Mouse (Mus musculus) forebrain, embryonic 11.5 days (tissue): ENCODE measurements around the gene Pex26. TPM values are rescaled to one million over a fixed set of nuclear protein-coding genes. Genes with fewer than 3 reads are reported as not detected.

Experiments used
- ATAC-seq: fragments of 200-750 bp; cut with Nextera tagmentation; replicated peaks from 2 replicates; pipeline ENCODE4 v1.8.0; 2017; ENCODE audit warnings: moderate TSS enrichment; ENCODE audit not compliant: low FRiP score
- DNase-seq: peaks from one replicate; pipeline ENCODE4 v3.0.0-alpha.2; 2017; ENCODE audit warnings: low spot score
- H3K27ac ChIP-seq: fragments of 300-500 bp; sonication (generic); 2 replicates; pipeline ENCODE4 v1.5.1; 2014; ENCODE audit warnings: low read depth, low read length
- H3K27me3 ChIP-seq: fragments of 300-500 bp; sonication (generic); 2 replicates; pipeline ENCODE4 v1.6.1; 2014; ENCODE audit warnings: mild to moderate bottlenecking, low read length, mixed read lengths; ENCODE audit not compliant: control insufficient read depth, insufficient read depth
- H3K36me3 ChIP-seq: fragments of 300-500 bp; sonication (generic); 2 replicates; pipeline ENCODE4 v1.6.1; 2014; ENCODE audit warnings: mild to moderate bottlenecking, low read length, moderate library complexity, mixed read lengths; ENCODE audit not compliant: control insufficient read depth, insufficient read depth
- H3K4me1 ChIP-seq: fragments of 300-500 bp; sonication (generic); replicated peaks from 2 replicates; pipeline ENCODE4 v1.6.1; 2014; ENCODE audit warnings: low read length, mixed read lengths; ENCODE audit not compliant: control insufficient read depth, insufficient read depth
- H3K4me2 ChIP-seq: fragments of 300-500 bp; sonication (generic); 2 replicates; pipeline ENCODE4 v1.6.1; 2014; ENCODE audit warnings: low read depth, mild to moderate bottlenecking, low read length, moderate library complexity, mixed read lengths; ENCODE audit not compliant: severe bottlenecking
- H3K4me3 ChIP-seq: fragments of 300-500 bp; sonication (generic); 2 replicates; pipeline ENCODE4 v1.5.1; 2014; ENCODE audit warnings: low read depth, low read length
- H3K9ac ChIP-seq: fragments of 300-500 bp; sonication (generic); 2 replicates; pipeline ENCODE4 v1.6.1; 2014; ENCODE audit warnings: low read length
- H3K9me3 ChIP-seq: fragments of 300-500 bp; sonication (generic); 2 replicates; pipeline ENCODE4 v1.6.1; 2016; ENCODE audit warnings: low read length, mixed read lengths; ENCODE audit not compliant: control insufficient read depth
- WGBS: fragments of 180-500 bp; shearing (Covaris S2); extraction: QIAGEN DNeasy Blood & Tissue Kit; methylation state at CpG from one replicate; pipeline ENCODE4 v1.1.7; 2014; 5-methylcytosine and 5-hydroxymethylcytosine counted together
- polyA plus RNA-seq: library from polyadenylated mRNA; unstranded; fragments of >200 nt; fragmentation: Nextera tagmentation; extraction: Ambion mirVana; gene quantifications from 2 replicates; pipeline ENCODE4 v1.2.1, GENCODE M21; 2014

The Pex26 gene
- polyA plus RNA-seq, result 8.7 and 9.0 TPM in 2 replicates

GRCm38 (mm10) chr6:121183414-121184173 lies at the start of gene Pex26:
Gene Pex26 (plus strand): TSS chr6:121183667.
- peak within 1 kb of the TSS; percentile 65 for H3K9ac ChIP-seq

GRCm38 (mm10) chr6:121134249-121134648 lies 49.2 kb upstream of the Pex26 start:
- H3K4me2 ChIP-seq, result no peak overlapping the region
- no peak overlapping the region for H3K27ac ChIP-seq
- no peaks in the 10 kb centered on the region for H3K36me3 ChIP-seq
- 29% methylated on average over 3 of the region's 3 CpGs for WGBS
- DNase-seq (no peak), ATAC-seq (no peak)
- no peak overlapping the region for H3K9ac ChIP-seq
- no peak overlapping the region for H3K4me3 ChIP-seq
- peaks cover 6% of the 10 kb centered on the region for H3K4me1 ChIP-seq
- H3K27me3 ChIP-seq, result peaks cover 6% of the 10 kb centered on the region; the same call in 1 of the 2 replicates
- H3K9me3 ChIP-seq, result no peaks in the 10 kb centered on the region

More at GRCm38 (mm10) chr6:121183414-121184173, at the start of gene Pex26:
- H3K27me3 ChIP-seq, result no peaks in the 10 kb centered on the region
- ATAC-seq (peak; percentile 90), DNase-seq (peak; percentile 92)
- peak within 1 kb of the TSS; percentile 62; the same call in 1 of the 2 replicates for H3K27ac ChIP-seq
- H3K4me3 ChIP-seq, result peak within 1 kb of the TSS; percentile 60
- no peaks in the 10 kb centered on the region for H3K36me3 ChIP-seq
- peaks cover 5% of the 10 kb centered on the region; the same call in 1 of the 2 replicates for H3K4me1 ChIP-seq
- H3K9me3 ChIP-seq, result no peaks in the 10 kb centered on the region
- peak within 1 kb of the TSS; percentile 73 for H3K4me2 ChIP-seq
- 1% methylated on average over 32 of the region's 32 CpGs for WGBS

- H3K36me3 ChIP-seq, result no peaks in the 10 kb centered on the region
- 61% methylated on average over 5 of the region's 5 CpGs for WGBS
- no peak overlapping the region for H3K9ac ChIP-seq
- no peak overlapping the region for H3K4me2 ChIP-seq
- H3K4me3 ChIP-seq, result no peak overlapping the region
- no peak overlapping the region for H3K27ac ChIP-seq
- H3K27me3 ChIP-seq, result peaks cover 6% of the 10 kb centered on the region; the same call in 1 of the 2 replicates
- no peaks in the 10 kb centered on the region for H3K9me3 ChIP-seq
- ATAC-seq (no peak), DNase-seq (no peak)
- H3K4me1 ChIP-seq, result peaks cover 3% of the 10 kb centered on the region
These were observed 48.6 kb upstream of the Pex26 start for GRCm38 (mm10) chr6:121134884-121135283.

GRCm38 (mm10) chr6:121137222-121137621 lies 46.2 kb upstream of the Pex26 start:
- H3K4me3 ChIP-seq, result no peak overlapping the region
- H3K9ac ChIP-seq, result no peak overlapping the region
- no peaks in the 10 kb centered on the region for H3K27me3 ChIP-seq
- no peaks in the 10 kb centered on the region for H3K36me3 ChIP-seq
- no peaks in the 10 kb centered on the region for H3K9me3 ChIP-seq
- no peaks in the 10 kb centered on the region for H3K4me1 ChIP-seq
- no peak for ATAC-seq
- H3K27ac ChIP-seq, result no peak overlapping the region
- H3K4me2 ChIP-seq, result no peak overlapping the region
- no peak for DNase-seq
- WGBS, result 63% methylated on average over 6 of the region's 6 CpGs

GRCm38 (mm10) chr6:121138338-121139040 lies 45.0 kb upstream of the Pex26 start:
- no peaks in the 10 kb centered on the region for H3K36me3 ChIP-seq
- no peaks in the 10 kb centered on the region for H3K4me1 ChIP-seq
- H3K9me3 ChIP-seq, result no peaks in the 10 kb centered on the region
- H3K27ac ChIP-seq, result no peak overlapping the region
- no peak overlapping the region for H3K4me3 ChIP-seq
- H3K9ac ChIP-seq, result no peak overlapping the region
- WGBS, result 88% methylated on average over 12 of the region's 12 CpGs
- H3K27me3 ChIP-seq, result no peaks in the 10 kb centered on the region
- H3K4me2 ChIP-seq, result no peak overlapping the region
- no peak for ATAC-seq
- DNase-seq, result no peak

GRCm38 (mm10) chr6:121139271-121139670 lies 44.2 kb upstream of the Pex26 start:
- no peak for ATAC-seq
- WGBS, result 88% methylated on average over 1 of the region's 1 CpGs
- H3K9me3 ChIP-seq, result no peaks in the 10 kb centered on the region
- H3K9ac ChIP-seq, result no peak overlapping the region
- DNase-seq, result no peak
- H3K4me2 ChIP-seq, result no peak overlapping the region
- no peak overlapping the region for H3K27ac ChIP-seq
- H3K4me3 ChIP-seq, result no peak overlapping the region
- no peaks in the 10 kb centered on the region; the same call in 1 of the 2 replicates for H3K27me3 ChIP-seq
- H3K4me1 ChIP-seq, result no peaks in the 10 kb centered on the region
- no peaks in the 10 kb centered on the region for H3K36me3 ChIP-seq

- Histone ChIP-seq H3K9me3 (no peaks in the 10 kb centered on the region), H3K27ac (no peak overlapping the region), H3K4me1 (peaks cover 5% of the 10 kb centered on the region; the same call in 1 of the 2 replicates), H3K9ac (no peak overlapping the region), H3K4me3 (no peak overlapping the region), H3K27me3 (no peaks in the 10 kb centered on the region; the same call in 1 of the 2 replicates), H3K36me3 (no peaks in the 10 kb centered on the region), H3K4me2 (no peak overlapping the region)
- WGBS, result 88% methylated on average over 7 of the region's 7 CpGs
- DNase-seq (no peak), ATAC-seq (no peak)
These were observed 41.2 kb upstream of the Pex26 start for GRCm38 (mm10) chr6:121142298-121142697.

- Histone ChIP-seq H3K4me3 (no peak overlapping the region), H3K4me1 (peaks cover 5% of the 10 kb centered on the region; the same call in 1 of the 2 replicates), H3K4me2 (no peak overlapping the region), H3K9ac (no peak overlapping the region), H3K27ac (no peak overlapping the region), H3K9me3 (no peaks in the 10 kb centered on the region), H3K36me3 (no peaks in the 10 kb centered on the region), H3K27me3 (no peaks in the 10 kb centered on the region; the same call in 1 of the 2 replicates)
- no peak for ATAC-seq
- no peak for DNase-seq
- WGBS, result 93% methylated on average over 8 of the region's 8 CpGs
These were observed 40.0 kb upstream of the Pex26 start for GRCm38 (mm10) chr6:121143439-121143838.
